Mouse (Mus musculus): ENCODE measurements around the gene Krtap19-2.

Gene Krtap19-2

GRCm38 (mm10) chr16:88874169-88874568 is at the start of gene Krtap19-2:
Gene Krtap19-2 (minus strand): TSS chr16:88874269.
- no peak for DNase-seq (ENCODE audit: low read depth in 1 of 2, low spot score in 2 of 2)

GRCm38 (mm10) chr16:88896357-88896756 is 22.3 kb upstream of the Krtap19-2 start, which contains the start of gene Krtap19-5:
Gene Krtap19-5 (minus strand): TSS chr16:88896457.
- no peak for DNase-seq (ENCODE audit: low read depth in 1 of 2, low spot score in 2 of 2)

- no peak for DNase-seq (ENCODE audit: low read depth in 1 of 2, low spot score in 2 of 2)
These were observed 12.8 kb upstream of the Krtap19-2 start for GRCm38 (mm10) chr16:88886870-88887269.

GRCm38 (mm10) chr16:88884989-88885388 is 10.9 kb upstream of the Krtap19-2 start, which contains the start of gene Krtap19-4:
Gene Krtap19-4 (minus strand): TSS chr16:88885089.
- DNase-seq (ENCODE audit: low read depth in 1 of 2, low spot score in 2 of 2) = no peak

- DNase-seq (ENCODE audit: low read depth in 1 of 2, low spot score in 2 of 2) = no peak
These were observed 3.9 kb upstream of the Krtap19-2 start, which contains the start of gene Krtap19-3 for GRCm38 (mm10) chr16:88877938-88878337. Gene Krtap19-3 (minus strand): TSS chr16:88878038.

- no peak for DNase-seq (ENCODE audit: low read depth in 1 of 2, low spot score in 2 of 2)
These were observed 4.8 kb downstream of the Krtap19-2 start, which contains the start of gene Krtap19-1 for GRCm38 (mm10) chr16:88869311-88869710. Gene Krtap19-1 (minus strand): TSS chr16:88869411.

GRCm38 (mm10) chr16:88864887-88865407 is 9.1 kb downstream of the Krtap19-2 start:
- DNase-seq (ENCODE audit: low read depth in 1 of 2, low spot score in 2 of 2) = no peak

- DNase-seq (ENCODE audit: low read depth in 1 of 2, low spot score in 2 of 2) = no peak
These were observed 22.6 kb downstream of the Krtap19-2 start for GRCm38 (mm10) chr16:88851450-88851849.

- DNase-seq (ENCODE audit: low read depth in 1 of 2, low spot score in 2 of 2) = no peak
These were observed 25.5 kb downstream of the Krtap19-2 start for GRCm38 (mm10) chr16:88848558-88848957.

- no peak for DNase-seq (ENCODE audit: low read depth in 1 of 2, low spot score in 2 of 2)
These were observed 26.7 kb downstream of the Krtap19-2 start for GRCm38 (mm10) chr16:88847363-88847762.

GRCm38 (mm10) chr16:88826978-88827377 is 47.1 kb downstream of the Krtap19-2 start:
- DNase-seq (ENCODE audit: low read depth in 1 of 2, low spot score in 2 of 2) = no peak

- DNase-seq (ENCODE audit: low read depth in 1 of 2, low spot score in 2 of 2) = no peak
These were observed 47.9 kb downstream of the Krtap19-2 start, which contains the start of gene Krtap14 for GRCm38 (mm10) chr16:88826095-88826652. Gene Krtap14 (minus strand): TSS chr16:88826145.

GRCm38 (mm10) chr16:88823736-88824135 is 50.3 kb downstream of the Krtap19-2 start:
- no peak for DNase-seq (ENCODE audit: low read depth in 1 of 2, low spot score in 2 of 2)

Measured in monocyte, adult 2 months (primary cell).